Mouse (Mus musculus) cerebellum, postnatal 4 days (tissue): Measurements from ENCODE around the gene Nacc1.

ENCODE experiments used
- DNase-seq, 2 experiments: peaks; one replicate each; pipeline ENCODE4 v3.0.0; 2022; ENCODE audit warnings: low spot score in 2 of 2, mixed read lengths in 1 of 2

Gene Nacc1

DNA sequence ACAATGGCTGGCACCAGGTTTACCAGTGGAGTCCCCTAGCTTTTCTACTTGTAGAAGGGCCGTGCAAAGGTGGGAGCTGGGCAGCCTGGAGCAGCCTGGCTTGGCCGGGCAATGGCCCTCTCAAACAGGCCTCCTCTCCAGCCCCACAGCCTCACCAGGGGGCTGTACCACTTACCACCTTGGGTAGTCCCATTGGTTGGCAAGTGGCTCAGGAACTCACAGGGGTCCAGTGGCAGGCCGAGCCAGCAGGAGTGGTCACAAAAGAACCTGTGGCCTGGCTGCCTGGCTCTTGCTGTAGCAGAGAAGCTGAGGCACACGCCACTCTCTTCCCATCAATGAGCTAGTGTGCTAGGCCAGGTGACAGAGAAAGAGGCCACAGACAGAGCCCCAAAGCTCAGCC lies 26.5 kb upstream of the Nacc1 start:
- DNase-seq = no peak

DNA sequence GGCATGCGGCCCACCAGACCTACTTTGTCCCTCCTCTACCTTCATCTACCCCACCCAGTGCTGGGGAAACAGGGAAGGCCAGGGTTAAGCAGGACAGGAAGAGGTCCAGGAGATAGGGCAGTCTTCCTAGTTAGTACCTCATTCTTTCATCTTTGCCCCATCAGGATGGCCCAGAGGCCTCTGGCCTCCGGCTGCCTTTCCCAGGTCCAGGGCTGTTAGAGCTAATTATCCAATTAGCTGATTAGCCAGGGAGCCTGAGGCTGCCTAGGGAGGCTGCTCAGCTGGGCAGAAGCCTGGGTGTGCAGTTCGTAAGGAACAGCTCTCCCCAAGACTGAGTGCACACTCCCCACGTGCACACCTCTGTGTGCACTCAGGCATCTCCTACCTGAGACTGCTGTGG lies 25.7 kb upstream of the Nacc1 start:
- no peak for DNase-seq

GRCm38 (mm10) chr8:84712759-84713120 lies 25.1 kb upstream of the Nacc1 start:
- no peak for DNase-seq

DNA sequence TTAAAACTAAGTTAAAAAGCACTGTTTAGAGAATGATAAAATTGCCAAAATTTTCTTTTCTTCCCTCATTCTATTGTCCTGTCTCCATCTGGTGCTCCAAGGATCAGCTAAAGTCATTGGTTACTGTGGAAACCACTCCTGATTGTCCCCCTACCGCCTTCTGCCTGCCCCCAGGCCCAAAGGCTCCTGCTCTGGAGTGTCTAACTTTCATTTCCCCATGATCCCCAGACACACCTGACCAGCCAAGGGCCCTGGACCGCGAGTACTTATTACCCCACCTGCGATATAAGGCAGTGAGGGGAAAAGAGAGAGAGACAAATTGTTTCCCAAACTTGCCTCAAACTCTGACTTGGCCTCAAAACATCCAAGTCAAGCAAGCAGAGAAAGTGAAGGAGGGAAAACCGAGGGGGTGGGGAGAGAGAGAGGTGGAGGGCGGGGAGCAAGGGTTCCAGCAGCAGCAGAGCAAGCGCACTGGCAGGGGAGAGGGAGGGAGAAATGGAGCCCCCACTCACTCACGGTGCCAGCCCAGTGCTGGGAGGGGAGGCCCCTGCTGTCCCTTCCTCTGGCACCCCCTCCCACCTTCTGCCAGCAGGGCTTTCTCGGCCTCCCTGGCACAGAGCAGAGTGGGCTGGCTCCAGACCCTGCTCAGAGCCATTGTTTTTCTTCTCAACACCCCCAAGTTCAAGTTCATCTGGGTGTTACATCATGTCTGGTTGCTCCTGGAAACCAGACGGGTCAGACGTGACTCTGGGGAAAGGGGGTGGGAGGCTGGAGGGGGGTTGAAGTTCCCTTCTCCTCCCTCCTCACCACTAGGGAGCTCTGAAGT lies 24.5 kb upstream of the Nacc1 start:
- peak in 1 of 2 experiments; percentile 80 for DNase-seq

DNA sequence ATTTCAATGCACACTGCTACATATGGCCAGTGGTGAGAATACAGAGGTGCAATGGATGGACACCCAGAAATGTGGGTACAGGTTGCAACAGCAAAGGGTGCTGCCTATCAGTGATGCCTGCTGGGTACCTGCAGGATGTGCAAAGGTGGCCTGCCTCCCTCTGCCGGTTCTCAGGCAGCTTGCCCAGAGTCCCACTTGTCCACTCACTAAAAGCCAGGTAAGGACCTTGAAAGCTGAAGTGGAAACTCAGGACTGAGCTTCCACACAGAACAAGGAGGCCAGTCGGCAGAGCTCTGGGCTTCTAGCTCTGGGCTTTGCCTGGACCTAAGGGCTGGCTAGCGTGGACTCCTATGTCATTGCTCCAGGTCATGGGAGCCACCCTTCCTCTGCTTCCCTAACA lies 23.6 kb upstream of the Nacc1 start:
- DNase-seq = no peak

DNA sequence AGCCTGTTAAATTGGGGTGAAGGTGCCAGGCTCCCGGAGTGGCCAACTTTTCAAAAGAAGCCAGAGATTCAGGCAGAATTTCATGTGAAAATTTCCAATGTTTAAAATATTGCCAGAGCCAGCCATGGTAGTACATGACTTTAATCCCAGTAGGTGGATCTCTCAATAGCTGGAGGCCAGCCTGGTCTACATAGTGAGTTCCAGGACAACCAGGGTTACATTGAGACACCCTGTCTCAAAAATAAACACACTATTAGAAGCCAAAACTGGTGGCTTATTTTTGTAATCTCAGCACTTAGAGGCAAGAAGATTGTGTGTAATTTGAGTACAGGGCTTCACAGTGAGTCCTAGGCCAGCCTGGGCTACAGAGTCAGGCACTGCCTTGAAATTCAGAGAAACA lies 22.3 kb upstream of the Nacc1 start:
- DNase-seq = no peak

DNA sequence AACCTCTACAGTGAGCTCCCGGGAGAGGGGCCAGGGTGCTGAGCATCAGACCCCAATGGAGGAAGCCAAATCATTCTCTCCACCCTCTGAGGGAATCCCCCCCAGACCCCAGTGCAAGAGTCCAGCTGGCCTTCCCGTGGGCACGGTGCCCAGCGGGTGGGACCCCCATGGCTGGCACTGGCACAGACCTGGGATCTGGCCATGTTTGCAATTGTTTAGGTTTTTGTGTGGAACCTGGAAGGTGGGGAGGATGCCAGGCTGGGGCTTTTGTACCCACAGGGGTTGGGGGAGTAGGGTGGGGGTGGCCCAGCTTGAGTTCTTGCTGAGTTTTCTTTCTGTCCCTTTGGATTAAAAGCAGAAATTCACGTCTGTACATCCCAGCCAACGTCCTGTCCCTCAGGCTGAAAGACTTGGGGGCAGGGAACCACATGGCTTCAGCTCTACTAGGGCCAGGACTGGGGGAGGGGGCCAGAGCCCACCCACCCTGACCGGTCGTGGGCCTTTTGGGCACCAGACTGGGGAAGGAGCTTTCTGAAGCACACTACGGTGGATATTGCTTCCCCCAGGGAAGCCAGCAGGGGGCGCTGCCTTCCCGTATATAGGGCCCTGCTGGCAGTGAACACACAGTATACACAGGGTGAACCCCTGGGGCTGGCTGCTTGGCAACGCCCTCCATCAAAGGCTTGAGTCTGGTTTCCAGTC lies 21.3 kb upstream of the Nacc1 start:
- DNase-seq = peak; percentile 76 to 92

DNA sequence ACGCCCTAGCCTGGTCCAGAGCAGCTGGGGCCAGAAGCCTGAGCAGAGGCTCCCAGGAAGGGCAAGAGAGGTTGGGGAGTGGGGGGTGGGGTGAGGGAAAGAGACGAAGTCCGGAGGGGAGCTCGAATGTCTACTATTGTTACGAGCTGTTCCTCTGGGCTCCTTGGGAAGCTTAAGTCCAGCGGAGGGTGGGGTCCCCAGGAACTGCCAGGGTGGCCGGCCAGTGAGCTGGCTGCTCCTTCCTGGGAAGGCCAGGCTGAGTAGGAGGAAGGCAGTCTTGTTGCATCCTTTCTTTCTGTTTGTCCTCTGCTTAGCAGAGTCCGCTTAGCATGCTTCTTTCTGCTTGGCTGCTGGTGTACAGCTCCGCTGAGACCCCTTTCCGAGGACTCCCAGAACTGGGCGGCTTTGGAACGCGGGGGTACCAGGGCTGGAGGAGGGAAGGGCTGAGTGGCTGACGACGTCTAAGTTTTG lies 20.4 kb upstream of the Nacc1 start:
- DNase-seq = no peak

DNA sequence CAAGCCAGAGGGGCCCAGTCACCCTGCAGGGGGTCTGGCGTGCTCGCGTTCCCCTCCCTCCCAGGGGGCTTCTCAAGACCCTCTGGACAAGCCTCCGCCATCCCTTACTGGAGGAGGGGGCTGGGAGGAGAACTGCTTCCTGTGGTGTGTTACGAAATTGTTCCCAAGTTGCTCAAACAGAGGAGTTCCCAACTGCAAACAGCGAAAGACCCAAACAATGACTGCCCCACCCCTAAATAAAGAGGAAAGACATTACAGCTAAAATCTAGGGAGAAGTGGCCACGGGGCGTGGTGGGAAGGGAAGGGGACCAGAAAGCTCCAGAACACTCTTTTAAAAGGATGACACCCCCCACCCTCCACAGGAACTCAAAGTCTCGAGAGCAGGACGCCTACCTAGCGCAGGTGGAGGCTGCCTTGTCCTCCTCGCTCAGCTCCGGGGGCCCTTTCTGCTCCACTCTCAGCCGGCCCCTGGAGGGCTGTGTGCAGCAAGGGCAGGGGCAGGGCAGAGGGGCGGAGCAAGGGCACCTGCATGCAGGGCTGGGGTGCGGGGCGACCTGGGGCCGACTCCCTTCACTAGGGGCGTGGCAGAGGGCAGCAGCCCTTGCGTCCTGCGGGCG lies 19.7 kb upstream of the Nacc1 start:
- DNase-seq = peak in 1 of 2 experiments; percentile 27

GRCm38 (mm10) chr8:84706610-84707266 lies 19.1 kb upstream of the Nacc1 start:
- peak in 1 of 2 experiments; percentile 37 for DNase-seq

DNA sequence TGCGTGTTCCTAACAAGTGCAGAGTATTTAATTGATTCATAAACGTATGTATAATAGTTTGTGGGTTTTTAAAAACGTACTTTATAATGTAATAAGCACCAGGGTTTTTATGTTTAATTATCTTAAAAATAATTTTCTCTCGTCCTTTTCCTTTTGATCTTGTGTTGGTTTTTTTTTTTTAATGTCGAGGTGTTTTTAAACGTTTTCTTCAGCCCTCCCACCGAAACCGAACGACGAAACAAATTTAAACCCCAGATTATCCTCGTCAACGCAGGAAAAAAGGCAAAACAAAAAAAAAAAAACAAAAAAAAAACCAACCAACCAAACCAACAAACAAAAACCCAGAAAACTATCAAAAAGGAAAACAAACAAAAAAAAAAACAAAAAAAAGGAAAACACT lies 18.3 kb upstream of the Nacc1 start:
- DNase-seq = no peak

- peak in 1 of 2 experiments; percentile 44 for DNase-seq
Measured at GRCm38 (mm10) chr8:84704867-84705831, 17.5 kb upstream of the Nacc1 start.

GRCm38 (mm10) chr8:84704356-84704755 lies 16.7 kb upstream of the Nacc1 start:
- peak; percentile 60 to 88 for DNase-seq

- peak in 1 of 2 experiments; percentile 14 for DNase-seq
Measured at GRCm38 (mm10) chr8:84703466-84704249, 16.0 kb upstream of the Nacc1 start.

DNA sequence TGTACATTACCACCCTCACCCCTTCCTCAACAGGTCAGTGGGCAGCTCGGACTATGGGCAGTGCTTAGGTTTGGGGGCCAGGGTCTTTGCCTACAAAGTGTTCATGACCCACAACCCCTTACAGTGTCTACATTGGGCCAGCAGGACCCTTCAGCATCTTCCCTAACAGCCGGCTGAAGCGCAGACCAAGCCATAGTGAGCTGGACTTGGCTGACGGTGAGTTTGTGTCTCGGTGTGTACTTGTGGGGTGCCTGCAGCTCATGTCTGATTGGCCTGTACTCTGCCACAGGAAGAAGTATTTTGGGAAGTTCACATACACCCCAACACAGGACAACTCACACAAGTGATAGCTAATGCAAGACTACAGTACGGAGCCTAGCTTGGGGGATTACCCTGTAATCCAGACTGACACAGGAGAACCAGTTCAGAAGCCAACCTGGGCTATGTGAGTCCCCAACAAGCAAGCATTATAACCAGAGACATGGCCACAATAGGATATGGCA lies 15.4 kb upstream of the Nacc1 start:
- no peak for DNase-seq

DNA sequence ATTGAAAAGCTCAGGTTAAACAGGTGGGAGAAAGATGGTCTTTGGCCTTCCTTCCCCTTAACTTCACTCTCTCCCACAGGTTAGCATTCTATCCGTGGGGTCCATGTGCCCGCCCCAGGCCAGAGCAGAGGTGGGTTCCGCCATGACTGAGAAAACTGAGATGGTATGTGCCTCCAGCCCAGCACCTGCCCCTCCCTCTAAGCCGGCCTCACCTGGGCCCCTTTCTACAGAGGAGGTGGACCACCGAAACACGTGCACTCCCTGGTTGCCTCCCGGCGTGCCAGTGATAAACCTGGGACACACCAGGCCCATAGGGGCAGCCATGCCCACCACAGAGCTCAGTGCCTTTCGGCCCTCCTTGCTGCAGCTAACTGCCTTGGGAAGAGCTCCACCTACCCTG lies 14.9 kb upstream of the Nacc1 start:
- DNase-seq = peak in 1 of 2 experiments; percentile 6

DNA sequence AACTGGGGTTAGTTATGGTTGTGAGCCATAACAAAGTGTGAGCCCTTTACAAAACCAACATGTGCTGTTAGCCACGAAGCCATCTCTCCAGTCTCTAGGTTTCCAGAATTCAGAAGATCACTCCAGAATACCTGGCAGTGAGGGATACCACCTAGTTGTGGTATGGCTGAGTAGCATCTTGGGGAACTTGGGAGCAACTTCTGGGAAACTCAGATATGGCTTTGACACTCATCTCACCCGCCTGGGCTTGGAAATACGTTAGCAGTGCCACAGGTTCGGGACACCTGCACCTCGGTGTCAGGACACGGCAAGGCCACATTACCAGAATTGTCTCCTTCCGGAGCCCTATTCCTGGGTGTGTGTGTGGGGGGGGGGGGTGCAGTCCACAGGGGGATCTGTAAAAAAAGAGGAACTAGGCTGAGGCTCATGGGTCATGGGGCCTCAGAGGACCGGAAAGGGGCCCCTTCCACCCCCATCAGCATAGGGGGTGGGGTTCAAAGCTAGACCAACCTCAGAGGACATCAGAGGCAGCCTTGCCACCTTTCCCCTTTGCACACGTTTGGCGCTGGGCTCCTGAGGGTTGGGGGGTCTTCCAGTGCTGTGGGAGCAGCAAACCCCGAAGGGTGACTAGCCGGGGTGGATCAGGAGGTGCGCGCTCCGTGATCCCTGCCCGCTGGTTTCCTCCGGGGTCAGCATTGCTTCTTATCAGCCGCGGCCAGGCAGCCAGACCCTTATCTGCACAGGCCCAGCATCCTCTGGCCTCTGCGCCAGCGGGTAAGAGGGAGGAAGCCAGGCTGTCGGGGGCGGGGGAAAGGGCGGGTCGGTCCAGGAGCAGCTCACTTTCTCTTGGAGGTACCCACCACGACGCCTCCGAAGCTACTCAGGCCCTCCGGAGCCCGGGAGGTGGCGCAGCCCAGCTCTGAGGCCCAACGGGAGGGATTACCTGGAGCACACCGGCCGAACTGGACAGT lies 13.6 kb upstream of the Nacc1 start, which contains the start of gene Lyl1:
Gene Lyl1, plus strand, starts transcription at position 517 of the 971 bp plus-strand sequence.
- peak in 1 of 2 experiments; percentile 15 for DNase-seq

GRCm38 (mm10) chr8:84700526-84700925 lies 12.9 kb upstream of the Nacc1 start:
- DNase-seq = no peak
